Mouse (Mus musculus) lung, postnatal 25 days (tissue): ENCODE measurements around the gene Ctps.
"Not testable (repeated sequence)": the region's sequence is repeated elsewhere in the genome, so short reads cannot be mapped to it uniquely, and the experiment has no call there.

Experiments
- DNase-seq: peaks from one replicate; pipeline ENCODE4 v3.0.0; 2022; ENCODE audit warnings: low spot score

The Ctps gene

DNA sequence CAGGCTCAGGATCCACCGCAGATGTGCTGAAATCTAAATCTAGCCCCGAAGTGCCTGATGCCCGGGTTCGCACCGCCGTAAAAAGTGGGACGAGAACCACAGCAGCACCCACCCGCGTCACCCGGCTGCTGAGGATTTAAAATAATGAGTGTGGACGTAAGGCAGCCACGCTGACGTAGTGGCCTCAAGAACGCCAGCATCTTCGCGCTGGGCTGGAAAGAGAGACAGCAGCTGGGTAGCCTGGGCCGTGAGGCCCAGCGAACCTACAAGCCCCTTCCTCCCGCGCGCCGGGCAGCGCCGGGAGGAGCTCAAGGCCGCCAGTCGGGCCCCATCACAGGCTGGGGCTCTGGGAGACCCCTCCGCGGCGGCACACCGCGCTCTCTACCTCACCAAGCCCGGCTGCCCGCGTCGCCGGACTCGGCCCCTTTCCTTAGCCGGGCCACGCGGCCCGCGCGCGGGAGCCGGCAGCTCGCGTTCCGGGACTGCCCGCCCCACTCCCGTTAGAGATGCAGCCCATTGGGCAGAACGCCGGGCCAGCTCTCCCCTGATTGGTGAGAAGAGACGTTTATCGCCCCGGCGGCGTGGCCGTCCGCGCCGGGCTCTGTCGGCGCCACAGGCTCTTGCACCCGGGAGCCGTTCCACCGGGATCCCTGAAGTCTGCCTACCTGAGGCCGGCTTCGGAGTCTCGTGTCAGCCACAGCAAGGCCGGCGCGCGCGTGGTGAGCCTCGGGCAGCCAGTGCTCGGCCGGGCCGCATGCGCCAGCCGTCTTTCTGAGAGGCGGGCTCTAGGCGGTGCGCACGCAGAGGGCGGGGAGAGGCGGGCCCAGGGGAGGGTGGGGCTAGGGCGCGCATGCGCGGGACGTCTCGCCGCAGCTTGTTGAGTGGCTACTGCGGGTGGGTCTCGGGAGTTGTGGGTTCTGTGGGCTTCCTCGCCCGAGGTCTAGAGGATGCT is at the start of gene Ctps:
Gene Ctps (minus strand): TSS at position 791 of the 952 bp plus-strand sequence.
- peak; percentile 93 for DNase-seq

DNA sequence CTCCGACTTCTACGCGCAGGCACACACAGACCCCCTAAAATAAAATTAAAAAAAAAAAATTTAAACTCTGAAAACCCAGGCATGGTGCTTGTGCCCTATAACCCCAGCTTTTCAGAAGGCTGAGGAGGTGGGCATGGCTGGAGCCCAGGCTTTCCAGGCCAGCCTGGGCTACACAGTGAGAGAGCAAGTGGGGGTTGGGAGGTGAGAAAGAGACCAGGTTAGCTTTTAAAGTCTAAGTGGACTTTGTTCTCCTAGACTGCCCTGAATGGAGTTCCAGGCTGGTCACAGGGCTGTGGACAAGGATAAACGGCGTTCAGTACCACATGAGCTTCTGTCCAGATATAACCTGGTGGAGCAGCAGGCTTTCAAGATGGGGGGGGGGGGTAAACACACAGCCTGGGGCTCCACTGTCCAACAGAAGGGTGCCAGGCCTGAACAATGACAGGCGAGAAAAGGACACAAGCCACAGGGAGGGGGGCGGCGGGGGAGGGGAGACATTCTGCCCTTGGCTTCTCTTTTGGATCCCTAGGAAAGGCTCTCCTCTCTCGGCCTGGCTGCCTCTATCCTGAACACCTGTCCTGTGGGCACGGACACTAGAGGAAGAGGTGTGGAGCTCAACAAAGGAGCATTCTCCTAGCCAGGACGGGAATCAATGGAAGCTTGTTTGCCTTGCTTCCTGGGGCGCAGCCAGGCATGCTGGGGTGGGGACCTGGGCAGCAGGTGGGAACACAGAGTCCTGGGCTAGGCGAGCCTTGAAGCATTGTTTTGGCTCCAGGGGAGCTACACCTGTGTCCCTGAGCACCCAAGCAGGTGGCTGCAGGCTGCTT is 46.3 kb upstream of the Ctps start:
- DNase-seq = peak; percentile 49

DNA sequence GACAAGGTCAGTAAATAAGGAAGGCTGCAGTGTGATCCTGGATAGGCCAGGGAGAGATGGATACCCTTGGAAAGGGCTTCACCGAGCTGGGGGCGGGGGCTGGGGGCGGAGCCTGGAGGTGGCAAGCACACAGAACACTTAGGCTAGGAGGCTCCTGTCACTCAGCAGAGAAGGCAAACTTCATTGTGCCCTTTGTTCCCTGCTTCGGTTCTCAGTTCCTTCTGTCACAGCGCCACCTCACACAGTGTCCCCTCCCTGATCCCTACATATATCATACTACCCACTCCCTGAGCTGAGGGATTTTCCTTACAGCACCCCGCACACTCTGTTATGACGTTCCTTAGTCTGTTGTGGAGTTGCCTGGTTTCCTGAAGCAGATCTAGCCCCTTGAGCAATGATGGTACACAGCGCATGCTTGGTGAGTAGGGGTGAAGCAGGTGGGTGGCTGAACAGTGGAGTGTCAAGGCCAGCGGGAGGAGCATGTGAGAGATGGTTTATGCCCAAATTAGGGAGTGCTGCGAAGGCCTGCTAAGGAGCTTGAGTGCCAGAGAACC is 45.5 kb upstream of the Ctps start:
- DNase-seq = peak; percentile 52

DNA sequence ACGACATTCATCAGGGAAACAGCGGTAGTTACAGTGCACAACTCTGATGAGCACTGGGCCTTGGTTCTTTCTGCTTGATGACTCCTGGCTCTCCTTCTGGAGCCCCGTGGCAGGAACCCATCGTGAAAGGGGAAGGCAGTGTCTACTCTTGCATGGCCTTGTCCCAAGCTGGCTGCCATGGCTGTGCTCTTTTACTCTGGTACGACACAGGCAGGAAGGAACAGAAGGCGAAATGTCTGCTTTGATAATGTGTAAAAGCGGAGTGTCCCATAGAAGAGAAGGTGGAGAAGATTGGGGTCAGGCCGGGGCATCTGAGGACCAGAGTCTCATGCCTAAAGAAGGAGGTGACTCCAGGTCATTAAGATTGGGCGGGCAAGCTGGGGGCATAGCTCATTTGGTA is 44.6 kb upstream of the Ctps start:
- no peak for DNase-seq

DNA sequence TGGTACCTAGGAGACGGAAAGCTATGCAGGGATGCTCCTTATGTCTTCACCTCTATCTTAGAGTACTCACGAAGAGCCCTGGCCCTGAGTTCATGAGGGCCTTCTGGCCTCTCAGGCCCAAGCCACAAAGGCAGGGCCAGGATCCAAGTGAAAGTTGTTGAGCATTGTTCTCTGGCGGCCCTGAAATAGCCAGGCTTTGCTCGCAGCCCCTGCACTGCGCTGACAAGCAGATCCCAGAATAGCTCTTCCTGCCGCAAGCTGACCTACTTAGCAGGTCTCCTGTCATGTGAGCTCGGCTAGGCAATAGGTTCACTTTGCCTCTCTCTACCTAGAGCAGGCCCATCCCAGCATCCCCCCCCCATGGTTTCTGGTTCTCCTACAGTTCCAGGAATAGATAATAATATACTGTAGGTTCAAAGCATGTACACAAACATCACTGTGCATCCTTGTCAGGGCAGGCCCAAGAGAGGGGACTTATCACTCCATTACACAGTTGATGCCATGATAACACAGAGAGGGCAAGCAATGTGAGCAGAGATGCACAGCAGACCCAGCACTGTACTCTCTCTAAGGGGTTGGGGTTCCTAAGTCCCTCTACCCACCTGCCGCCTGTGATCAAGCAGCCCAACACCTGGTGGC is 43.7 kb upstream of the Ctps start:
- peak; percentile 12 for DNase-seq

DNA sequence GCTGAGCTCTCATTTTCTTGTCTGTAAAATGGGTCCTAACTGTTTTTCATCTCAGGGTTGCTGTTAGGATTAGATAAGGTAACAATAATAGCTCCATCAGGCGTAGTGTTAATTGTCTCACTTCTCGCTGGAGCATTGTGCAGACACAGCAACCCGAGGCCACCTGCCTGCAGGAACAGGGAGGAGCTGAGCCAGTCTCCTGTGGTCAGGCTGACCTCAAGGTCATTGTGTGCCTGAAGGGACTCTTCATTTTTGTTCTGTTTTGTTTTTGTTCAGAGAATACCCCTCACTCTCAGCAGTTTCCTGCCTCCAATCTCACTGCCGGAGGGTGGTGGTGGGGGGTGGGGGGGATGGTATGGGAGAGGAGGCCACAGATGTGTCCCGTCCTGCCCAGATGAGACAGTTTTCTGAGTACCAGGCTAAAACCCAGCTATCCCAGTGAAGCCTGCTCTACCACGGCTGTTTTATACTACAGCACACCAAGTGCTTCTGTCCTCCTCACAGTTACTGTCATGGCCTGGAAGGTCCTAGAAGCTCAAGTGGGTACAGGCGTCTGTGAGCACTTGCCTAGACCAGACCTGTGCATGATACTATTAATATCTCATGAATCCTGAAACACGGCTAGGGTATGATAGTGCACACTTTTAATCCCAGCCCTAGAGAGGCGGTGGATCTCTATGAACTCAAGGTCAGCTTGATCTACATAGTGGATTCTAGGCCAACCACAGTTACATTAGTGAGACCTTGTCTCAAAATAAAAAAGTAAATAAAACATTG is 42.4 kb upstream of the Ctps start:
- no peak for DNase-seq

DNA sequence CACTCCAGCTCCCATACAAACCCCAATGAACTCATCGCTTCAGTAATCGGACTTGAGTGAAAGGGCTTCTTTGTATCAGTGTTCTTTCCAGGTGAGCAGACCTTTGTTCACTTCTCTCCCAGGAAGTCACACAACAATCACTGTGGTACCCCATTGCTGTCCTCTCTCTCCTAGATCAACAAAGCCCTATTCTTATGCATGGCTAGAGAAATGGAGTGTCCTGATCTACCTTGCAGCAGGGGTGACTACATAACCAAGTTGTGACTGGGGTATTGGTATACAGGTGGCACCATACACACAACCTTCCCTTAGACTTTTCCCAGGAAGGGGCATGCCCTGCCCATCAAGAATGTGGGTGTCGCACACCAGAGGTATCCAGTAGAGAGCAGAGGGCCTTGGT is 40.9 kb upstream of the Ctps start:
- no peak for DNase-seq

DNA sequence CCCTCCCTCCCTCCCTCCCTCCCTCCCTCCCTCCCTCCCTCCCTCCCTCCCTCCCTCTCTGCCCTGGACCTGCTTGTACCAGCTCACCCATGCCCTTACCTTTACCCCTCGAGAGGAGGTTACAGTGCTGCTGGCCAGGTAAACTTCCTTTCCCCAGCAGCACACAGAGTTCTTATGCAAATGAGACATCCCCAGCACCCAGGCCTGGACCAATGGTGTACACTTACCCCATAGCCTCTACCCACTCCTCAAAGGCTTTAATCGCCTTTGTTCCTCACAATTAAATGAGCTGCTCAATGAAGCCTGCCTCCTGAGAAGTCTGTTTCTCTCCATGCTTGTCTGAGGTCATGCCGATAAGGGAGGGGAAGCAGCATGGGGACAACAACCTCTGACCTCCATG is 36.9 kb upstream of the Ctps start:
- DNase-seq = no peak

DNA sequence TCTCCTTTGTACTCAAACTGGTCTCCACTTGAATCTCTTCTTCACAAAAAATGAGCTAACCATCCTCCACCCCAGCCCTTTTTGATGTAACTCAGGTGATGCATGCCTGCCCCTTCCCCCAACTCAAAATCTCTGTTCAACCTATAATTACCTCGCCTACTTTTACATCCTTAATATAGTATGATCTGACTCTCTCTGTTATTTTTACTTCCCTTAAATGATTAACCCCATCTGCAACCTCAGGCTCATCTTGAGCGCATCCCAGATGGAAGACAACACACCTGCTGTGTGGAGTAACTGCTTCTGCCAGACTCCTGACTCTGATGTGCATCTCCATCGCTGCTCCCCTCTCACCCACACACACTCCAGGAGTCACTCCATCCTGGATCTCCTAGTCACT is 32.6 kb upstream of the Ctps start:
- DNase-seq = no peak

DNA sequence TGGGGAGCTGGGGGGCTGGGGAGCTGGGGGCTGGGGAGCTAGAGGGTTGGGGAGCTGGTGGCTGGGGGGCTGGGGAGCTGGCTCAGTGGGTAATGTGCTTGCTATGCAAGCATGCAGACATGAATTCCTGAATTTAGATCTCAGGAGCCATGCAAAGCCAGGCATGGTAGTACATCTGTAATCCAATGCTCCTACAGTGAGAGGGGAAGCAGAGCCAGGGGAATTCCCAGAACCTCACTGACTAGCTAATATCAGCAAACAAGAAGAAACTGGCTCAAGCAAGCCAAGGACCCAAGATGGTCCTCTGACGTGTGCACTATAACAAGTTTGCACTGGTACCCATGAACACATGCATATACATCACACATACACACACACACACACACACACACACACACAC is 31.7 kb upstream of the Ctps start:
- no peak for DNase-seq

DNA sequence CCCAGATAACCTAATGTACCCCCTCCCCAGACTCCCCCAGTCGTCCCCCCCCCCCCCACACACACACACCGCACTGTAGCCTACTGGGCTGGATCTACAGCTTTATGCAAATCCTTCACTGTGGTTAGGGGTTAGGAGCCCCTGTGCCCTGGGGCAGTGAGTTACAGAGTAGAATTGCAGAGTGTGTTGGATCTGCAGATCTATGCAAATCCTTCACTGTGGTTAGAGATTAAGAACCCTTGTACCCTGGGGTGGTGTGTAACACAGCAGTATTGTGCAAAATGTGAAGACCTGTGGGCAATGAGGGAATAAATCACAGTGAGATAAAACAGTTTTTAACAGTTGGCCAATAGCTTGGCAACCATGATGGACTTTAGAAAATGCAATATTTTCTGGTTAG is 28.8 kb upstream of the Ctps start:
- DNase-seq = no peak

DNA sequence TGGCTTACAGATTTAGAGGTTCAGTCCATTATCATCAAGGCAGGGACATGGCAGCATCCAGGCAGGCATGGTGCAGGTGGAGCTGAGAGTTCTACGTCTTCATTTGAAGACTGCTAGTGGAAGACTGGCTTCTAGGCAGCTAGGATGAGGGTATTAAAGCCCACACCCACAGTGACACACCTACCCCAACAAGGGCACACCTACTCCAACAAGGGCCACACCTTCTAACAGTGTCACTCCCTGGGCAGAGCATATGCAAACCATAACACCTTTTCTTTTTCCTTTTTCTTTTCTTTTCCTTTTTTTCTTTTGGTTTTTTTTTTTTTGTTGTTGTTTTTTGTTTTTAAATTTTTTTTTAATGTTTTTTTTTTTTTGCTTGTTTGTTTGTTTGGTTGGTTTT is 26.1 kb upstream of the Ctps start:
- not testable (repeated sequence) for DNase-seq

DNA sequence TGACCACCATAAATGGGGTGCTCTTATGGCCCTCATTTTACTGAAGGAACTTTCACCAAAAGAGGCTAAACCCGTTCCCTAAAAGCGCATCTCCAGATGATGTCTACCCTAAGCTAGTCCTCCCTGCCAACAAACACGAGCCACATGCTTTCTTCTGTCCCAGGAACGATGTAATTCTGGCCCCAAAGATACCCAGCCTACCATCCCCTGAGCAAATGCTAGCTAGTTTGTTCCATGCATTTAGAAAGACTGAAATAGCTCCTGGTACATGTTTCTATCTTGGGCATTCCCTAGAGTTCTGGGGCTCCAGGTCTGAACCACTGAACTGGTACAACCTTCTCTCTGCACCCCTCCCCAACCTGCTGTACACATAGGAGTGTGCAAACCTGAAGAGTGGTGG is 20.9 kb upstream of the Ctps start:
- DNase-seq = no peak

DNA sequence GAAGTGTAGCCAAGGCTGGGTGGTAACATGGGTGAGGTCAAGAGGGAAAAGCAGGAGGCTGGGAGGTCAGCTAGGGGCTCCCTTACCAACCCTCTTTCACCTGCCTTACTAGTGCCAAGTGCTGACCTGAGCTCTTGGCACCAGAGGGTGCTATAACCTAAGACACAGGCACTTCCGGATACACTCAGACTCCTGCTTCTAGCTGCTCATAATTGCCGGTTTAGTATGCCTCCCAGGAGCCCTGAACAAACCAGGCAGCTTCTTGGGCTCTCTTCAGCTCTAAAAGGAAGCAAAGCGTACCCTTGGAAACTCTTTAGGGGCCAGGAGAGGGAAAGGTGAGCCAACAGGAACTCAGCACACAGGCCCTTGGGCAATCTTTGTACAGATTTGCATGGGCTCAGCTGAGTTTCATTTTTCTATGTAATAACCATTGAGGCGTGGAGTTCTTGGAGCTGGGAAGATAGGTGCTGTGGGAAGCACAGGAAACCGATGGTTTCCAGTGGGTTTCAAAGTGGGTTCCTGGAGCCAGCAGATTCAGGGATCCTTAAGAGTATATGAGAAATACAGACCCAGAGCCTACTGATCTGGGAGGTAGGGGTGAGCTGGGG is 19.8 kb upstream of the Ctps start:
- DNase-seq = peak; percentile 69

DNA sequence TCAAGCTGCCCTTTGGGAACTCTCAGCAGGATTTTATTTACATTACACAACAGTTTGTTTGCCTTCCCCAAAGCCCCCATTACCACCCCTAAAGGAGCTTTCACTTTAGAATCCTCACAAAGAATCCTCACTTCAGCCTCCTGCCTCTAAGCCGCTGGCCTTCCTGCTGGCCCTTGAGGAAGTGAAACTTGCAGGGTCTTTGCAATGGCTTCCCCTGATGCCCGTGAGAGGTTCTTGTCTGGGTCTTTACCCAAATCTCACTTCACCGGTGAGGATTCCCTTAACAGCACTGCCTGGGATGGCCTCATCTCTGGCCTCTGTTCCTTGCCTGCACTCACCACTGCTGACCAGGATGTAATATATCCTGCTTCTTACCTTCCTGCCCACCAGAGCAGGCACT is 19.0 kb upstream of the Ctps start:
- DNase-seq = no peak

DNA sequence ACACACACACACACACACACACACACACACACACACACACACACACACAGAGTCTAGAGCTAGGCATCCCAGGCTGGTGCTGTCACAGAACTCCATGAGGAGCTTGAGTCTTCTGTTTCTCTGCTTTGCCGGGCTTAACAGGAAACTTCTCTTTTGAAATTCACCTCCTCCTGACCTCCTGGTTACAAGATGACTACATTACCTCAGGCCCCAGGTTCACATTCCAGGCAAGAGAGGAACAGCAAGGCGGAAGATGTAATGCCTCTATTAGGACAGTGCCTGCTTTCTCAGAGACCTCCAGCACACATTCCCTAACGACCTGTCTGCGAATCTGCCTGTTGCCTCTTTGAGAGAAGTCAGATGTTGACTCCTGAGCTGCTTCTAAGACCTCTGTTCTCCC is 18.4 kb upstream of the Ctps start, which contains the start of gene Gm8439:
Gene Gm8439 (plus strand): TSS at position 301 of the 400 bp plus-strand sequence.
- no peak for DNase-seq

DNA sequence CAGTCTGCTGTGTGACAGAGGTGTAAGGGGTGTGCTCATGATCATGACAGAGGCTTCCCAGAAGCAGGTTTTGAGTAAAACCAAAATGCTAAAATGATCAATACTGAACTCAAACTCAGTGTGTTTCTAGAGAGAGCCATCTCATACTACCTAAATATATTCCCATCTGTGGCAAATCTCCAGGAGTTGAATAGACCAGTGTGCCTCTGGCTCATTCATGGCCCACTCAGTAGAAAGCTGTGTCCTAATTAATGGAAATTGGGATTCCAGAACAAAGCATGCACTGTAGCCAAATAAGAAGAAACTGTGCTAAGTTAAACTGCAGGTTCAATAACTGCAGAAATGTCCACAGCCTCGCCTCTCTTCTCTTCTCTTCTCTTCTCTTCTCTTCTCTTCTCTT is 16.9 kb upstream of the Ctps start:
- DNase-seq = no peak

DNA sequence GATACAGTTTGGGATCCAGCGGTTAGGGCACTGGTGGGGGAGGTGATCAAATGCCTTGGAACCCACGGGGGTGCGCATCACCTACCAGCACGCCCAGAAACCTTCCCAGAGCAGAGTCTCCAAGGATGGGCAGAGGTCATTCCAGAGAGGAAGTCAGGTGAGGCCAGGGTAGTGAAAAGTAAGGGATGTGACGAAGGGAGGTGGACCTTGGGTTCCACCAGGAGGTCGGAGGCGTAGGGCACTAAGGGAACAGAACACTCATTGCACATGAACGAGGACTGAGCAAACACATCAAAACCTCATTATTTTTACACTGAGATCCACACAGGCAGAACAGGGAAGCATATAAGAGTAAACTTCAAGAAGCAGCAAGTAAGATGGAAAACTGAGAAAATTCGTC is 11.6 kb upstream of the Ctps start:
- DNase-seq = no peak

DNA sequence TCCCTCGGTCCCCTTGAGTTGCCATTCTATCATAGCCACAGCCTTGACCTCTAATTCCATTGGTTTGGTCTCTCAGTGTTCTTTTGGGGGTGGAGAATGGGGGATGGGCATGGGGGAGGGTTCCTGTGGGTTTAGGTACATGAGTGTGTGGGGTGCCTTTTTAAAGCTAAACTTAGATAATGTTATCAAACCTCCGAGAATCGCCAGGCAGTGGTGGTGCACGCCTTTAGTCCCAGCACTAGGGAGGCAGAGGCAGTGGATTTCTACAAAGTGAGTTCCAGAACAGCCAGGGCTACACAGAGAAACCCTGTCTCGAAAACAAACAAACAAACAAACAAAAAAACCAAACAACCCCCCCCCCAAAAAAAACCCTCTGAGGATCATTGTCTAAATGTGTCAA is 10.8 kb upstream of the Ctps start:
- DNase-seq = no peak

DNA sequence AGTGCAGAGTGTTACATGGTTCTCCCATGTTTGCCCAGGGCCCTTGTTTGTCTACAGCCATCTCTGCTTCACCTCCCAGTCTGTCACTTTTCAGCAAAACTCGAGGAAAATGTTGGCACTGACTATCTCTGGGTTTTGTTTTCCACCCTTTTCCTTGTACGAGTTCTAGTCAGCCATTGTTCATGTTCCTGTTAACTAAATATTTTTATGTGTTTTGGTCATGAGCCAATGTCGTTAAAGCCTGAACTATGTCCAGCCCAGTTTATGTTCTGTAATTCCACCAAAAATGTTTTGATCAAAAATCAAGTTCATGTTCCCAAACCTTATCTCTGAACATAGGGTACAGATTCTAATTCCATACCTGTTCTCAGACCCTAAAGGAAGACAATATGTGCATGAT is 1.6 kb upstream of the Ctps start:
- no peak for DNase-seq

DNA sequence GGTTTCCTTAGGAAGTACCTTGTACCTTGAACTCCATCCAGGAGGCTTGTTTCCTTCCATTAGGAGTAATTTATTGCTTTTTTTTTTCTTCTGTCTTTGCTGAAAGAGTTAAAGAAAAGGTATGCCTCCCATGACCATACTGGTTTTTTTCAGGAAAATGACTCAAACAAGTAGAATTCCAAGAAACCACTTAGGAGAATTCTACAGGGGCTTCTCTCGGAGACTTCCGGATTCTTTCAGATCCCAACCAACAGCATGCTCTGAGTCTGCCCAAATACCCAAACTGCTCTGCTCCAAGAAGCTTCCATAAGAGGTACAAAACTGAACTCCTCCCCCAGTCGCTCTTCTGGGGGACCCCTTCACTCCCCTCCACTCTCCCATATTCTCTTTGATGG is 991 bp upstream of the Ctps start:
- DNase-seq = no peak
